Mouse (Mus musculus) myocyte (in vitro differentiated cells): ENCODE measurements around the gene Hat1.

ENCODE experiments used
- CEBPB ChIP-seq: IDR thresholded peaks from 2 replicates; pipeline ENCODE4 v1.6.1; 2011; ENCODE audit warnings: mild to moderate bottlenecking, moderate library complexity; ENCODE audit not compliant: poor library complexity, insufficient read depth, severe bottlenecking
- E2F4 ChIP-seq: IDR thresholded peaks from one replicate; pipeline ENCODE4 v1.6.1; 2011; ENCODE audit warnings: mild to moderate bottlenecking, control low read depth, moderate library complexity; ENCODE audit not compliant: insufficient read depth
- MAX ChIP-seq: IDR thresholded peaks from one replicate; pipeline ENCODE4 v1.6.1; 2011; ENCODE audit warnings: low read depth, mild to moderate bottlenecking, control low read depth
- MYOD1 ChIP-seq, 3 experiments: IDR thresholded peaks; one replicate each; pipeline ENCODE4 v1.6.1; 2011; ENCODE audit warnings: control low read depth in 2 of 3, low read depth in 2 of 3, mild to moderate bottlenecking in 2 of 3, moderate library complexity in 1 of 3; ENCODE audit not compliant: insufficient read length in 2 of 3, control insufficient read depth in 1 of 3
- MYOG ChIP-seq, 3 experiments: IDR thresholded peaks; one replicate each; pipeline ENCODE4 v1.6.1; 2011; ENCODE audit warnings: control low read depth in 2 of 3, low read depth in 2 of 3, mild to moderate bottlenecking in 2 of 3; ENCODE audit not compliant: insufficient read length in 2 of 3, control insufficient read depth in 1 of 3, insufficient read depth in 1 of 3
- POLR2A ChIP-seq: IDR thresholded peaks from one replicate; pipeline ENCODE4 v1.6.1; 2011; ENCODE audit warnings: low read depth, mild to moderate bottlenecking, control low read depth, moderate library complexity; ENCODE audit not compliant: insufficient read length
- POLR2AphosphoS2 ChIP-seq: IDR thresholded peaks from one replicate; pipeline ENCODE4 v1.6.1; 2011; ENCODE audit warnings: low read depth, control low read depth; ENCODE audit not compliant: insufficient read length
- REST ChIP-seq: IDR thresholded peaks from one replicate; pipeline ENCODE4 v1.6.1; 2011; ENCODE audit warnings: mild to moderate bottlenecking, control low read depth, moderate library complexity; ENCODE audit not compliant: insufficient read depth, insufficient read length
- TCF12 ChIP-seq: IDR thresholded peaks from one replicate; pipeline ENCODE4 v1.6.1; 2011; ENCODE audit warnings: mild to moderate bottlenecking, control low read depth; ENCODE audit not compliant: poor library complexity, insufficient read depth, severe bottlenecking
- TCF3 ChIP-seq: IDR thresholded peaks from one replicate; pipeline ENCODE4 v1.6.1; 2011; ENCODE audit warnings: low read depth, control low read depth; ENCODE audit not compliant: insufficient read length
- USF1 ChIP-seq: IDR thresholded peaks from one replicate; pipeline ENCODE4 v1.6.1; 2011; ENCODE audit warnings: low read depth, mild to moderate bottlenecking, control low read depth, moderate library complexity

DNA sequence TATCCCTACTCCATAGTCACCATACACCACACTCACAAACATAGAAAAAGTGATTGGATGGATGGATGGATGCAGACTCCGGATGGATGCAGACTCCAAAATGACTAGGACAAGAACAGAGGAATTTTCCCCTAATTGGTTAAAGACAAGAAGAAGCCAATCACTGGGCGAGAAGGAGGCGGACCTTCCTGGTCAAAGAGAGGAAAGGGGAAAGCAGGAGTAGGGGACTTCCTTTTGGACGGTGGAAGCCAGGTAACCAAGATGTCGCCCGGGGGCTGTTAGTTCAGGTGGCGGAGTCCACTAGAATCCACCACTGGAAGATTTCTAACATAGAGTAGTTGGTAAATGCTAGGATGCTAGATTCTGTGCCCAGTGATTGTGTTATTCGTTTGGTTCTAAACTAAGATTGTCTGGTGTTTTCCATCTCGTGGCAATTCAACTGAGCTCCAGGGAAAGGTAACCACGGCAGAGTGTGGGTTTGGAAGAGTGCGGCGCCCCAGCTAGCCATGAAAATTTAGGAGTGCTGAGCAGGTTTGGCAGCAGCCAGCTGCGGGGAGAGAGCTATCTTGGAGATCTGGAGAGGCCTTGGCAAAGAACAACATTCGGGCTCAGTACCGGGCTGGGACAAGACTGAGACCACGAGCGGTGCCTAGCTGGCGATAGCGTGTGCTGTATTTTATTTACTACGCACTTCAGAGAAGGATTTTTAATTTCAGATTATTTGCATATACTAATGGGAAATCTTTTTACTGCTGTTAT, 40.8 kb upstream of the Hat1 start:
- no peak for TF ChIP-seq POLR2A
- no peak for TF ChIP-seq MAX
- no peak for TF ChIP-seq TCF12
- no peak for TF ChIP-seq MYOG (IDR thresholded peaks at IDR 0.05; ENCODE audit: control insufficient read depth in 1 of 3, insufficient read depth in 1 of 3, insufficient read length in 2 of 3, low read depth in 2 of 3)
- TF ChIP-seq POLR2AphosphoS2 = no peak
- TF ChIP-seq E2F4 = no peak
- no peak for TF ChIP-seq CEBPB
- TF ChIP-seq TCF3 = no peak
- no peak for TF ChIP-seq MYOD1 (IDR thresholded peaks at IDR 0.05; ENCODE audit: control insufficient read depth in 1 of 3, insufficient read length in 2 of 3, low read depth in 2 of 3)
- TF ChIP-seq USF1 = no peak
- no peak for TF ChIP-seq REST
